Mouse (Mus musculus) gastrocnemius, postnatal 36 days (tissue): ENCODE data around the gene Tgfb3. TPM values are rescaled to one million over a fixed set of nuclear protein-coding genes. Genes with fewer than 3 reads are reported as not detected.

Experiments
- DNase-seq, 2 experiments: peaks; one replicate each; pipeline ENCODE4 v3.0.0; 2022
- intact Hi-C: fragments of 180-260 bp; cut with DNase I; formaldehyde crosslinking; loops from one replicate; pipeline ENCODE4 v1.15.1; 2025
- total RNA-seq, 2 experiments: library from RNA; stranded (reverse); gene quantifications; 2 replicates each; pipeline ENCODE4 v1.2.3; 2021

Tgfb3 gene
- total RNA-seq, 2 experiments from 2014 or later, result 26.0 to 31.0 TPM

DNA sequence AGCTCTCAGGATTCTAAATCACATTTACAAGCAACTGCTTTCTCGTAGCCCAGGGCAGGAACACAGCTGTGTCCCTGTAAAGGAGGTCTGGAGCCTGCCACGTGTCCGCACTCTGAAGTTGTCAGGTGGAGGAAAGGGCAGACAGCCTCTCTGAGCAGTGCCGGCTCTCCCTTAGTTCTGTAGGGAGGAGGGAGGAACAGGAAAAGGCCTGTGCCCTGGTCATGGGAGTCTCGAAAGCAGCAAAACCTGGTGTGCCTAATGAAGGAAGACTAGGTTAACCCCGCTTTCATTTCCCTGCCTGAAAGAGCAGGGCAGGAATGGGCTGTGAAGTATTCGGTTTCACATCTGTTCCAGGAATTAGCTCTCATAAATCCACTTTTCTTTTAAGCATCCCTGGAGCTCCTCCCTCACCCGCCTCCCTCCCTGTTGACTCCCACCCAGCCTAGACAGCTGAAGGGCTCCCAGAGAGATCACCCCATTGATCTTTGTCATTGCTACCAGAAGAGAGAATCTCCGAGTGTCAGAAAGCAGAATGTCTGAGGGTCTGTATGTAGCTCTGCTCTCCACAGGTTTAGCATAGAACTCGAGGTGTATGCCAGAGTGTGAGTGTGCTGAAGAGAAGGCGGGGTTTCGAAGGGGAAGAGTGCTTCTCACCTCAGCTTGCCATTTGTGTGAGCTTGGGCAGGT, 41.5 kb downstream of the Tgfb3 start:
- intact Hi-C loops, result no loop called here
- DNase-seq, result no peak

DNA sequence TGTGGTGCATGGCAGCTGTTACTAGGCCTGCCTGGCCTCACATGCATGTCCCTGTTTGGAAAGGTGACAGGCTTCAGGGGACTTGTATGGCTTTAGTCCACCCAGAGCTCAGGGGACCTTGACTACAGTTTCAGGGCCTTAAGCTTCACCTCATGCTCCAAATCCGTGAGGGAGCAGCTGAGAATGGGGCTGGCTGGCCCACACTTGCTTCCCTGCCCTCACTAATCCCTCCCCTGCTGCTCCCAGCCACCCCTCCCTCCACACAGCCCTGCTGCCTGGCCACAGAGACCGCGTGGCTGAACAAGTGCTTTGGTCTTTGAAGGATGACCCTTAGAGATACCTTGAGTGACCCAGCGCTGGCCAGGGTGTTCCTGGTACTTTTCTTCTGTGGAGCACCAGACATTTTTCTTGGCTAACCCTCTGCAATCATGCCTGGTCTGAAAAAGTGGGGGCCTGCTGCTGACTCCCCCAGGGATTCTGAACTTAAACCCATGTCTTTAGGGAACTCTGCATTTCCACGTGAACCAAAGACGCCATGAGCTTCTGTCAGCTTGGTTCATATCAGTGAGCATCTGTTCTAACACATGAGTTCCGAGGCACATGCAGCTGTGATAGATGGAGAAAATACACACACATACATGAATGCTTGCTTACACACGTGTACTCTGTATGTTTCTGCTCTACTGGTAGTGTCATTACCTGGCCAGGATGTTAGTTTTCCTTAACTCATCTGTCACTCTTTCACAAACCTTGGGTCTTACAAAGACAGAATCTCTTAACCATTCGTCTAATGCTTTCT, 42.3 kb downstream of the Tgfb3 start:
- no peak for DNase-seq
- intact Hi-C loops, result no loop called here

DNA sequence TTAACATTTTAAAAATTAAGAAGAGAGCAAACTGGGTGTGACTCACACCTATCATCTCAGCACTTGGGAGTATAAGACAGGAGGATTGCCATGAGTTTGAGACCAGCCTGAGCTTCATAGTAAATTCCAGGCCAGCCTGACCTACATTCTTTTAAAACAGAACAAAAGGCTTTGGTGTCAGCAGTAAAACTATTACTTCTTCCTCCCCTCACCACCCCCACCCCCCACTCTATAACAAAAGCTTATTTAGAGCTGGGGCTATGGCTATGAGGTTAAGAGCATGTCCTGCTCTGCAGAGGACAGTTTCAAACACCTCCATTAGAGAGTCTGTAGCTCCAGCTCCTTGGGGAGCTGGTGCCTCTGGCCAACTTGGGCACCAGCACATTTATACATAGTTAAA, 43.3 kb downstream of the Tgfb3 start:
- DNase-seq, result no peak
- intact Hi-C loops, result no loop called here

DNA sequence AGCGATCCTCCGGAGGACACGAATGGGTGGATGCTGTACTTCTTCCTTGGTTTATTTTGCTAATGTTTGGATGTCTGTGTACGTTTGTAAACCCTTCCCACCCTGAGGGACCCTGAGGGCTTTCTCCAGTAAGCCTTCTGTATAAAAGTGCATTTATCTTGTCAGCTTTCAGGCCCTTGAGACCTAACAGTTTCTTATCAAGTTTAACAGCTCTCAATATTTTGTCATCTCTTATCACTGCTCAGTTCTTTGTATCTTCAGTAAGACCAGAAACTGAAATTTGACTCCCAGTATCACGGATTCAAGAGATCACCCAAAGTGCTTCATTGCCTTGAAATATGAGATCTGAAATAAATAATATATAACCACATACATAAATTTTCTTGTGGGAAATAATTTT, 47.9 kb downstream of the Tgfb3 start:
- intact Hi-C loops, result no loop called here
- DNase-seq, result no peak

DNA sequence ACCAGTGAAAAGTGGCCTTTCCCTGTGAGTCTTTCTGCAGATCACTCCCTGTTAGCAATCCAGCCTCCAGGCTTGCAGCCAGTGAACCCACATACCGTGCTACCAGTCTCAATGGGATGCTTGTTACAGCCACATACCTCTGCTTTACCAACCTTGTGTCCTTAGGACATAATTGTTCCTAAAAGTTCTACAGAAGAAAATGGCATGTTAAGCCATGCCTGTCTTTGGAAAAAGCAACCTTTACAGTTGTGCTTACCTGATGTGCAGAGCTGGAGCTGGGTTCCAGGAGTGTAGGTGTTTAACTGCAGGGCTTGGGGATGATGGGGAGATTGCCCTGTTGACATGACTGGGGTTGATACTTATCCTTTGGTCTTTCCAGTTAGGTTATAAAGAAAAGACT, 51.1 kb downstream of the Tgfb3 start:
- intact Hi-C loops, result no loop called here
- no peak for DNase-seq

DNA sequence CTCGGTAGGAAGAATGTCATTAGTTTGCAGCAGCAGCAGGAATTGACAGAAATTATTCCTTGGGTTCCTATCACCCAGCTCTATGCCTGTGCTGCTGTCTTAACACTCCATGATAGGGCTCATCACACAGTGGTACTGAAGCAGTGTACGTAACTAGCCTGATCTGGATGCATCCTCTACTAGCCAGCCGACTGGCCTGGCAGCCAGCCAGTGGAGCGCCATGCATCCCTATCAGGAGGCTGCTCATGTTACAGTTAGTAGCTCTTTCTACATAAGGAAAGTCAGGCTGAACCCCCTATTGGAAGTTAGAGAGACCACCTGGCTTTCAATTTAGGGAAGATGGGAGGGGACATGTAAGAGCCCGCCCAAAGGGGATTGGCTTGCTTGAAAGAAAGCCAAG, 51.8 kb downstream of the Tgfb3 start:
- intact Hi-C loops, result no loop called here
- no peak for DNase-seq

DNA sequence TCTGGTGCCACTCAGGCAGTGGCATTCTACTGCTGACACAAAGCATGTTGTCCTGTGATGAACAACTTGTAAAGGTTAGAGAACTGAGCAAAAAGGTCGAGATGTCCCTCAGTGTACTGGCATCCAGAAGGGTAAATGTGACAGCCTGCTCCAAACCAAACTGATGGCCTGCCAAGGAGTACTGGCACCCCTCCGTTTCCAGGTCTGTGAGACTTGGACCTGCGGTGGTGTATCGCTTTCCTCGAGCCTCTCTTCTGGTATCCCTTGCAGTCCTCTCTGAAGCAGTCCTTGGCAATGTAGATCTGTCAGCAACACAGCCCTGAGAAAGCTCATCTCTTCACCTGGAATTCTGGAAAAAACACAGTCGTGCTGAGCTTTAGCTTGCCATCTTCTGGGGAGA, 53.4 kb downstream of the Tgfb3 start:
- intact Hi-C loops, result loop anchor here (2.0 kb wide), 1 partner anchor 51 kb away; no protein-coding TSS in a partner anchor
- DNase-seq, result peak; percentile 47 to 48

DNA sequence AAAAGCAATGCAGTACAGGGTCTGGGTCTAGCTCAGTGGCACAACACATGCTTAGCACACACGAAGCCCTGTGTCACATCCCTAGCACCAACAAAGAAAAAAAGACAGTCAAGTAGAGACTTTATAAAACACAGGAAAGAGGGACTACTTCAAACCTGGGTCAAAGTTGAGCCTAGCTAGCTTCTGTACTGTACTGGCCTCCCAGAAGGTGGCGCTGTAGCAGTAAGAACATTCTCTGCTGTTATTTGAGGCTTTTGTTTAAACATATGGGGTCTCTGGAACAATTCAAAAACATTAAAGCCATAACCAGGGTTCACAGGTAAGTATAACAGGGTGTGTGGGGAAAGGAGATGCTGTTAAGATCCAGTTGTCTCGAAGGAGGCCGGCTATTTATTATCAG, 54.4 kb downstream of the Tgfb3 start:
- intact Hi-C loops, result loop anchor here (2.0 to 5.0 kb wide), 4 partner anchors 52 to 167 kb away; no protein-coding TSS in a partner anchor
- DNase-seq, result no peak

DNA sequence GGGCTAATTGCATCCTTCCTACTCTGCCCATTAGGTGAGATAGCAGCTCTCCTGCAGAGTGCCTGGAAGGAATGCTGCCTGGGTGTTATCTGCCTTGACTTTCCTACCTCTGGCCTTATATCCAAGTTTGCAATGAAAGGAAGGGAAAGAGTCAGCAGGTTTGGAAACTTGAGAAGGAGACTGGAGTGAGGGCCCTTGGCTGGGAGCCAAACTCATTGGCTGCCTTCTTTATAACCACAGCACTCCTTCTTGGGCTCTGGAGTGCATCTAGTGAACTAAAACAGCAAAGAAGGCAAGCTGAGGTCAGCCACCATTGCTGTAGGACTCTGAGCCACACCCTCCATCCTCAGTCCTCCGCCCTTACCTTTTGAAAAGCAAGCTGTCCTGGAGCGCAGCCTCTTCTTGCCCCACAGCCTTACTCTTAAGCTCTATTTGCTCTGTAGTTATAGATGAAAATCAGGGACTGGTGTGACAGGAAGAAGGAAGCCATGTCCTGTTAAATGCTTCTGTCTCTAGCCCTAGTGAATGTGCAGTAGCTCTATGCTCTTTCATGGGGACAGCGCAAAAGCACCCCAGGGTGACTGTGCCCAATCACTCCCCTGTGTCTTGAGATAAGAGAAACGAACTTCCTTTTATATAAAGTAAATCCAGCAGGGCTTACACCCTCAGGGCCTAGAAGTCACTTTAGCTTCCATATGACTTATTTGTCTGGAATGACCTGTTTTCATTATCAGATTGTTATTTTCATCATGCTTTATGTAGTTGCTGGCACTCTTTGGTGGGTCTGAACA, 55.6 kb downstream of the Tgfb3 start:
- intact Hi-C loops, result loop anchor here (5.0 kb wide), 3 partner anchors 51 to 166 kb away; no protein-coding TSS in a partner anchor
- no peak for DNase-seq

DNA sequence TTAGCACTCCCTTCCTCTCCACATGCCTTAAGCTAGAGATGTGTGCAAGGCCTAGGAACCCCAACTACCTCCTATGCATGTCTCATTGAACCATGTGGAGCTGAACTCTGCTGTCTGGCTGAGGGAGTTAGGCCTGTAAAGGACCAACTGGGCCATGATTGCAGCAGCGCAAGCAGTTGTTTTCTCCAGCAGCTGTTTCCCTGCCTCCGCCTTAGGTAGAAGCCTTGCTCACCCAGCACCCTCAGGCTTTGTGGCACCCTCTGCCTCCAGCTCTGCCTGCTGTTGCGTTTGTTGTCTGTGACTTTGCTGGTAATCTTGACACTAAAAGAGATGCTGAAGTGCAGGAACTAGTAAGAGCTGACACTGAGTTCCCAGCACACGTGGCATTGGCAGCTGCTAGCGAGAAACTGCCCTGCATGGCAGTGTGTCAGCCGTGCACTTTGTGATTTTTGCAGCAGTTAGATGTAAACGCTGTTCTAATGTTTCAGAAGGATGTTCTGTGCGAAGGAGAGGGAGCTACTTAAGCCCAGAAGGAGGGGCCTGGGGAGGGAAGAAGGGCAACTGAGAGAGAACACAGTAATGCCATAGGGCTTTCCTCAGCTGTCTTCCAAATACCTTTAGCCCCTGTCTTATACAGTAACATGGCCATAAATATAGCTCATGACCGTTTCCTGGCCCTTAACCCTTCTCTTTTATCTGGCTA, 56.4 kb downstream of the Tgfb3 start:
- intact Hi-C loops, result loop anchor here (5.0 kb wide), 3 partner anchors 50 to 165 kb away; no protein-coding TSS in a partner anchor
- DNase-seq, result no peak

DNA sequence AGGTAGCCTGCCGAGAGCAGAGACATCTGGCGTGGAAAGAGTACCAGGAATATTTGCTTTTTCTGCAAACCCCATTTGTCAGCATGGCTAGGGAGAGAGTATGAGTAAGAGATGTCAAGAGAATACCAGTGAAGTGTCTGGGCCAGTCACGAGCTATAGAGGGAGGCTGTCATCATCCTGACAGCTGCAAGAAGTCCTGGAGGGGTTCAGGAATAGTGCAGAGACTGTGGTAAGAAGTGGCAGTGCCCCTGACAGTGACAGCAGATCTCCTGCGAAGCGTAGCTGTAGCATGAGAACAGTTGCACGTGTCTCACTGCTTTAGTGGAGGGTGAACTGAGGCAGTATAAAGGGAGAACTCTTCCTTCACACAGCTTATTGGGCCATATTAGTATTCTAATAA, 57.3 kb downstream of the Tgfb3 start:
- DNase-seq, result no peak
- intact Hi-C loops, result loop anchor here (5.0 kb wide), 3 partner anchors 49 to 164 kb away; no protein-coding TSS in a partner anchor

DNA sequence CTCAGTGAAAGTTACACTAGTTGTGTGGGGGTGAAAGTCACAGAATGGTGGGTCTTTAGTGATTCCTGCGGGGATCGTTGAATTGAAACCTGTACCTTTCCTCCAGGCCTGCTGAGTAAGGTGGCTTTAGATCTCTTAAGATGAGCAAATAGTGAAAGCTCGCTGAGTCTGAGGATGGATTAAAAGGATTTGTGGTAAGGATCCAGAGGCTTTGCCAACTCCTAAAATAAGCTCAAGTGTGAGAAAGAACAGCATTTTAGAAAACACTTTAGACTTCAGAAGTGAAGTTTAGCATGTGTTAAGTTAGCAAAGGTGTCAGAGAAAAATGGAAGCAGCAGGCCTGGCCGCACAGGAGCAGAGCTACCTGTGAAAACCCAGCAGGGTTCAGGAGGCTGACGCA, 61.5 kb downstream of the Tgfb3 start:
- intact Hi-C loops, result no loop called here

DNA sequence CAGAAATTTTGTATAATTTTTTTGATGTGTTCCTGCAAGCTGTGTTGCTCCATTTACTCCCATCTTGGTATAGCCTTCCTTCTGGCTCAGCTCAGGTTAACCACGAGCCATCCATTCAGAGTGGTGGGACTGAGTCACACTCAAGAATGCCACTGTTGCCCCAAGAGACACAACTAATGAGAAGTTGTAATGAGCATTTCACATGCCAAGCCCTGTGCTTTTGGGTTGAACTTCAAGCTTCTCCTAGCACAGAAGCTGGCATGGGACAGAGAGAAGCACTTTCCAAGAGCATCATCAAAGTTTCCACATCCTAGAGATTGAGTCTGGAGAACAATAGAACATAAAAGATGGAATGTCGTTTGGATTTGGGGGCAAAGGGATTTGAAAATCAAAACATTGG, 63.7 kb downstream of the Tgfb3 start:
- DNase-seq, result no peak
- intact Hi-C loops, result no loop called here

More for the DNA sequence above, 61.5 kb downstream of the Tgfb3 start:
- no peak for DNase-seq

DNA sequence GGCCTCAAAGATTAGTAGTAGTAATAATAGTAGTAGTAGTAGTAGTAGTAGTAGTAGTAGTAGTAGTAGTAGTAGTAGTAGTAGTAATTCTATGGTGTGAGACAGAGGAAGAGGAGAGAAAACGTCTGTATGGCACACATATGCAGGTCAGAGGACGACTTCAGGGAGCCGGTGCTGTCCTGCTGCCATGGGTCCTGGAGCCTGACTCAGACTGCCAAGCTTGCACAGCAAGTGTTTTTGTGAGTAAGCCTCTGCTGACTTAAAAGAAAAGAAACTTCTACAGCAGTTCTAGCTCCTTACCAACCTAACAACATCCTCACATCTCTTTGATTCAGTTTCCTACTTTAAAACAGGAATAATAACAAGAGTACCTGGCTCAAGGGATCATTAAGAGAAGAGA, 64.2 kb downstream of the Tgfb3 start:
- intact Hi-C loops, result no loop called here
- DNase-seq, result no peak

DNA sequence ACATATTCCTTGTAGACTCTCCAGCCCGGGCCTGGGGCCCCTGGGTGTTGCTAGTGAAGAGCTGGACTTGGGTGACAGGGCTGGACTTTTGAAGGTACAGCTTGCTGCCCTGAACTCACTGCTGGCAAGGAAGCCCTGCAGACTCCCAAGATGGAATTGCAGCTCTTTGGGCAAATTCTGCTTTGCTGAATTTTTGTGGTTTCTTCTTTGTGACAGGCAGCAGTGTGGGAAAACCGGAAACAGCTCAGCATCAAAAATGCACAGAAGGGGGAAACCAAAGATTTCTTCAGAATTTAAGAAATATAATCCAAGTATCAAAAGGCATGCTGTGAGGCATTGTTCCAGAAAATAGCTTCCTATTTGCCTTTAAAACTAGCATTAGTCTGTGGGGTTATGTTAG, 64.7 kb downstream of the Tgfb3 start:
- no peak for DNase-seq
- intact Hi-C loops, result no loop called here

DNA sequence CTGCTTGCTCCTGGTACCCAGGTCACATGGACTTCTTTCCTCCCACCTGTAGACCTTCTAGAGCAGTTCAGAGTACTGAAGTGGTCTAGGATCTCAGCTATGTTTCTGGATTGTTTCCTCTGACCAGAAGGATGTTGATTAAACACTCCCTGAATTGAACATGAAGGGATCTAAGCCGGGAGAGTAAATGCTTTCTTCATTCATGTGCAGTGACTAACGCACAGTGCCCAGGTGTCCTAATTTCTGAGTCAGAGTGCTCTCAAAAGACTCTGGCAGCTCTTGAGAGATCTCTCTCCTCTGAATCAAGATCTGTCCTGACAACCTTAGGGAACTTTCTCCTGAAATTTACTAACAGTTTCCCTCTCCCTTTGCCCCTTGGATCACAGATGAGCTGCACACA, 66.6 kb downstream of the Tgfb3 start:
- intact Hi-C loops, result no loop called here
- DNase-seq, result no peak

DNA sequence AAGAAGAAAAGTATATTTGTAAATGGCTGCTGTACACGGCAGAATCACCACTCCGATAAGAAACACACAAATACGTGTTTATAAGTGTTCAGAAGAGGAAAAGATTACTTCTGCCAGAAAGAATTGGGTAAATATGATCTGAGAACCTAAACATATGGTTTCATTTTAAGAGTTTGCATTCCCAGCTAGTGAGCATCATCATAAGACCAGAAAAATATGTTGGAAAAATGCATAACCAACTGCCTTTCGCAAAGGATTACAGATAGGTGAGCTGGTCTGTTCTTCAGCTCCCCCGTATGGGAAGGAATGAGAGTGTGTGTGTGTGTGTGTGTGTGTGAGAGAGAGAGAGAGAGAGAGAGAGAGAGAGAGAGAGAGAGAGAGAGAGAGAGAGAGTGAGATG, 68.2 kb downstream of the Tgfb3 start:
- intact Hi-C loops, result no loop called here
- DNase-seq, result no peak

DNA sequence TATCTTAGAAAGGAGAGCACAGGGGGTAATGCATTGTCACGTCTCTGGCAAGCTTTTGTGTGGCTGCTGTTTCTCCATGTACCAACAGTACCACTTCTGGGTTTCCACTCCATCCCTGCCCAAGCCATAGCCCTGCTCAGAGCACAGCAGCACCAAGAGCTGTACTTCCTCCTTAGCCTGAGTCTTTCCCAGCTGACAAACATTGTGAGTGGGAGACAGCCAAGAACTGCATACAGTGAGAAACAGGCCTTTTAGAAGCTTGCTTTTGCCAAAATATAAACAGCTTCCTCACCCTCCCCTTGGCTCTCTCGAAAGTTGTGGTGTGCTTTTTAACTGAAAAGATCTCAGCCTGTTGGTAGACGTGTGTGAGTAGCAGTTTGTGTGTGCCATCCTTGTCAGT, 71.5 kb downstream of the Tgfb3 start:
- intact Hi-C loops, result no loop called here
- DNase-seq, result no peak
